Mouse (Mus musculus) forebrain, embryonic 16.5 days (tissue): Measurements from ENCODE around the gene Mipol1. TPM values are rescaled to one million over a fixed set of nuclear protein-coding genes. Genes with fewer than 3 reads are reported as not detected.
A peak's percentile ranks its signal among the peaks of the same experiment; 100 is the strongest.

Experiments
- ATAC-seq: fragments of 200-750 bp; cut with Nextera tagmentation; 2 replicates; pipeline ENCODE4 v1.8.0; 2017; ENCODE audit warnings: mild to moderate bottlenecking, moderate library complexity
- H3K27ac ChIP-seq: fragments of 300-500 bp; sonication (generic); 2 replicates; pipeline ENCODE4 v1.5.1; 2014; ENCODE audit warnings: low read length, control low read depth
- H3K27me3 ChIP-seq: fragments of 300-500 bp; sonication (generic); replicated peaks from 2 replicates; pipeline ENCODE4 v1.6.1; 2014; ENCODE audit warnings: low read length; ENCODE audit not compliant: control insufficient read depth, insufficient read depth
- H3K36me3 ChIP-seq: fragments of 300-500 bp; sonication (generic); 2 replicates; pipeline ENCODE4 v1.6.1; 2014; ENCODE audit not compliant: control insufficient read depth, insufficient read depth
- H3K4me1 ChIP-seq: fragments of 300-500 bp; sonication (generic); replicated peaks from 2 replicates; pipeline ENCODE4 v1.6.1; 2014; ENCODE audit warnings: low read length; ENCODE audit not compliant: control insufficient read depth, insufficient read depth
- H3K4me2 ChIP-seq: fragments of 300-500 bp; sonication (generic); 2 replicates; pipeline ENCODE4 v1.6.1; 2014; ENCODE audit warnings: mild to moderate bottlenecking, low read length, control low read depth
- H3K4me3 ChIP-seq: fragments of 300-500 bp; sonication (generic); replicated peaks from 2 replicates; pipeline ENCODE4 v1.5.1; 2014; ENCODE audit warnings: mild to moderate bottlenecking, low read length, control low read depth
- H3K9ac ChIP-seq: fragments of 300-500 bp; sonication (generic); replicated peaks from 2 replicates; pipeline ENCODE4 v1.6.1; 2014; ENCODE audit warnings: low read depth, low read length, control low read depth
- H3K9me3 ChIP-seq: fragments of 300-500 bp; sonication (generic); 2 replicates; pipeline ENCODE4 v1.6.1; 2016; ENCODE audit warnings: low read length; ENCODE audit not compliant: control insufficient read depth
- WGBS: fragments of 180-500 bp; shearing (Covaris S2); extraction: QIAGEN DNeasy Blood & Tissue Kit; methylation state at CpG from one replicate; pipeline ENCODE4 v1.1.7; 2014; 5-methylcytosine and 5-hydroxymethylcytosine counted together
- polyA plus RNA-seq: library from polyadenylated mRNA; unstranded; fragments of >200 nt; fragmentation: Nextera tagmentation; extraction: Ambion mirVana; gene quantifications from 2 replicates; pipeline ENCODE4 v1.2.1, GENCODE M21; 2015

Gene Mipol1
- polyA plus RNA-seq, 1 experiment from 2014 or later, result 6.6 TPM

GRCm38 (mm10) chr12:57307748-57308147 lies 77.5 kb downstream of the Mipol1 start:
- Histone ChIP-seq H3K4me3 (no peak overlapping the region), H3K4me2 (no peak overlapping the region), H3K4me1 (no peaks in the 10 kb centered on the region), H3K9ac (no peak overlapping the region), H3K27ac (no peak overlapping the region), H3K36me3 (no peaks in the 10 kb centered on the region), H3K9me3 (no peaks in the 10 kb centered on the region), H3K27me3 (no peaks in the 10 kb centered on the region)
- no peak for ATAC-seq
- 100% methylated on average over 1 of the region's 1 CpGs for WGBS

- ATAC-seq, result no peak
- H3K9me3 ChIP-seq, result no peaks in the 10 kb centered on the region
- H3K9ac ChIP-seq, result no peak overlapping the region
- no peaks in the 10 kb centered on the region for H3K4me1 ChIP-seq
- H3K36me3 ChIP-seq, result no peaks in the 10 kb centered on the region
- no peak overlapping the region for H3K4me2 ChIP-seq
- H3K27me3 ChIP-seq, result no peaks in the 10 kb centered on the region
- H3K4me3 ChIP-seq, result no peak overlapping the region
- 85% methylated on average over 1 of the region's 1 CpGs for WGBS
- no peak overlapping the region for H3K27ac ChIP-seq
These were observed 108.8 kb downstream of the Mipol1 start for GRCm38 (mm10) chr12:57339053-57339452.

GRCm38 (mm10) chr12:57340111-57340510 lies 109.9 kb downstream of the Mipol1 start:
- H3K4me1 ChIP-seq, result no peaks in the 10 kb centered on the region
- H3K9ac ChIP-seq, result no peak overlapping the region
- no peaks in the 10 kb centered on the region for H3K27me3 ChIP-seq
- no peak overlapping the region for H3K4me3 ChIP-seq
- no peak for ATAC-seq
- H3K36me3 ChIP-seq, result no peaks in the 10 kb centered on the region
- no peaks in the 10 kb centered on the region for H3K9me3 ChIP-seq
- H3K4me2 ChIP-seq, result no peak overlapping the region
- H3K27ac ChIP-seq, result no peak overlapping the region
- 90% methylated on average over 2 of the region's 2 CpGs for WGBS

GRCm38 (mm10) chr12:57362732-57363131 lies 132.5 kb downstream of the Mipol1 start:
- Histone ChIP-seq H3K4me3 (no peak overlapping the region), H3K27me3 (no peaks in the 10 kb centered on the region), H3K4me1 (no peaks in the 10 kb centered on the region), H3K27ac (no peak overlapping the region), H3K9ac (no peak overlapping the region), H3K4me2 (no peak overlapping the region), H3K36me3 (no peaks in the 10 kb centered on the region), H3K9me3 (no peaks in the 10 kb centered on the region)
- no peak for ATAC-seq
- 66% methylated on average over 2 of the region's 2 CpGs for WGBS

- Histone ChIP-seq H3K9ac (no peak overlapping the region), H3K4me1 (no peaks in the 10 kb centered on the region), H3K4me3 (no peak overlapping the region), H3K9me3 (no peaks in the 10 kb centered on the region), H3K27me3 (no peaks in the 10 kb centered on the region), H3K36me3 (no peaks in the 10 kb centered on the region), H3K4me2 (no peak overlapping the region), H3K27ac (no peak overlapping the region)
- 54% methylated on average over 7 of the region's 7 CpGs for WGBS
- no peak for ATAC-seq
These were observed 133.8 kb downstream of the Mipol1 start for GRCm38 (mm10) chr12:57364027-57364426.

GRCm38 (mm10) chr12:57371790-57372547 lies 141.7 kb downstream of the Mipol1 start:
- Histone ChIP-seq H3K4me2 (no peak overlapping the region), H3K9ac (no peak overlapping the region), H3K9me3 (no peaks in the 10 kb centered on the region), H3K4me3 (no peak overlapping the region), H3K36me3 (no peaks in the 10 kb centered on the region), H3K27me3 (no peaks in the 10 kb centered on the region), H3K27ac (no peak overlapping the region), H3K4me1 (no peaks in the 10 kb centered on the region)
- 87% methylated on average over 3 of the region's 3 CpGs for WGBS
- ATAC-seq, result no peak

- Histone ChIP-seq H3K27ac (no peak overlapping the region), H3K4me3 (no peak overlapping the region), H3K4me1 (no peaks in the 10 kb centered on the region), H3K36me3 (no peaks in the 10 kb centered on the region), H3K27me3 (no peaks in the 10 kb centered on the region), H3K4me2 (no peak overlapping the region), H3K9me3 (no peaks in the 10 kb centered on the region), H3K9ac (no peak overlapping the region)
- no peak for ATAC-seq
- 23% methylated on average over 6 of the region's 6 CpGs for WGBS
These were observed 152.6 kb downstream of the Mipol1 start for GRCm38 (mm10) chr12:57382797-57383196.

GRCm38 (mm10) chr12:57387588-57388292 lies 157.5 kb downstream of the Mipol1 start:
- H3K36me3 ChIP-seq, result no peaks in the 10 kb centered on the region
- H3K27ac ChIP-seq, result no peak overlapping the region
- no peak overlapping the region for H3K4me2 ChIP-seq
- no peaks in the 10 kb centered on the region for H3K4me1 ChIP-seq
- 95% methylated on average over 2 of the region's 2 CpGs for WGBS
- no peaks in the 10 kb centered on the region for H3K9me3 ChIP-seq
- ATAC-seq, result no peak
- H3K27me3 ChIP-seq, result no peaks in the 10 kb centered on the region
- H3K4me3 ChIP-seq, result no peak overlapping the region
- H3K9ac ChIP-seq, result no peak overlapping the region

- H3K9ac ChIP-seq, result no peak overlapping the region
- WGBS, result 19% methylated on average over 4 of the region's 4 CpGs
- no peaks in the 10 kb centered on the region for H3K36me3 ChIP-seq
These were observed 169.3 kb downstream of the Mipol1 start for GRCm38 (mm10) chr12:57399547-57399946.

More at GRCm38 (mm10) chr12:57399547-57399946, 169.3 kb downstream of the Mipol1 start:
- ATAC-seq, result peak; percentile 65
- Histone ChIP-seq H3K9me3 (no peaks in the 10 kb centered on the region), H3K4me3 (no peak overlapping the region), H3K27me3 (no peaks in the 10 kb centered on the region), H3K4me2 (no peak overlapping the region), H3K4me1 (peaks cover 5% of the 10 kb centered on the region), H3K27ac (no peak overlapping the region)
